Mouse (Mus musculus): ENCODE results near the gene Pold3. TPM values are rescaled to one million over a fixed set of nuclear protein-coding genes. Genes with fewer than 3 reads are reported as not detected.

Gene Pold3
- 51.3 and 69.9 TPM in 2 replicates for polyA plus RNA-seq (2016; fragmentation: Nextera tagmentation; extraction: Ambion mirVana)

GRCm38 (mm10) chr7:100121376-100121789 lies at the start of gene Pold3:
TSS of gene Pold3 (minus strand) at chr7:100121565.
- no peaks in the 10 kb centered on the region for H3K9me3 ChIP-seq
- H3K27ac ChIP-seq, result peak within 1 kb of the TSS; percentile 95
- H3K4me3 ChIP-seq, result peak within 1 kb of the TSS; percentile 94
- WGBS, result under 1% methylated on average over 33 of the region's 33 CpGs
- peak; percentile 99 for DNase-seq (ENCODE audit: low spot score)
- no peaks in the 10 kb centered on the region for H3K27me3 ChIP-seq (ENCODE audit: insufficient read depth, poor library complexity, severe bottlenecking)
- peaks cover 29% of the 10 kb centered on the region for H3K36me3 ChIP-seq
- H3K4me1 ChIP-seq, result 0 out of 2 replicates have a peak, but pooled peaks cover 2% of the 10 kb centered on the region

DNA sequence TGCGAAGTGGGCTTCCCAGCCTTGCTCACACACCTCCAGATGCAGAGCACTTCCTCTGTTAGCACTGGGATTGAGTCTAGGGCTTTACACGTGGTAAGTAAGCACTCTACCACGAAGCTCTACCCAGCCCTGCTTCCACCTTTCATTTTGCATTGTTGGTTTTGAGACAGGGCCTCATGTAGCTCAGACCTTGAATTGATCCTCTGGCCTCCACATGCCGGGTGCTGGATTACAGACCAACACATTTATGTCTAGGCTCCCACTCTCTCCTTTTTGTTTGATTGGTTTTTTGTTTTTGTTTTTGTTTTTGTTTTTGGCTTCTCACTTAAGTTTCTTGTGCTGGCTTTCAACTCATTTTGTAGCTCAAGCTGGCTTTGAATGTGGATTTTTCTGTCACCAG lies 49.4 kb upstream of the Pold3 start:
- H3K4me3 ChIP-seq, result no peak overlapping the region
- H3K4me1 ChIP-seq, result no peaks in the 10 kb centered on the region
- H3K27ac ChIP-seq, result no peak overlapping the region
- DNase-seq (ENCODE audit: low spot score), result no peak
- H3K36me3 ChIP-seq, result no peaks in the 10 kb centered on the region
- no peaks in the 10 kb centered on the region for H3K9me3 ChIP-seq
- WGBS, result 69% methylated on average over 4 of the region's 4 CpGs
- H3K27me3 ChIP-seq (ENCODE audit: insufficient read depth, poor library complexity, severe bottlenecking), result peaks cover 4% of the 10 kb centered on the region; the same call in 1 of the 2 replicates

DNA sequence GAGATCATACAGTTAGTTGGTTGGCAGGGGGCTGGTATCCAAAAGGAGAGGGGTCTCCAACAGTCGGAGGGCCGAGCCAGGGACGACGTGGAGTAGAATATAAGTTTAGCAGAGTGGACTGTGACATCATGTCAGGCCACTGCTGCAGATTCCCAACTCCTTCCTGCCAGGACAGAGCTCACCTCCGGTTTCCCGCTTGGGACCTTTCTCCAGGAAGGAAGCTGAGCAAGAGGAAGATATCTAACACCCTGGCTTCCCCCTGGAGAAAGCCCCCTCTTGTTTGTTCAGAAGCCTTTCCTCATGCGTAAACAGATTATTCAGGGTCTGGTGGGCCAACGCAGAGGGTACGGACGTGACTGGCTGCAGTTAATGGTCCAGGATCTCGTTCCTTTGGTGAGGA lies 47.3 kb upstream of the Pold3 start:
- DNase-seq (ENCODE audit: low spot score), result no peak
- H3K9me3 ChIP-seq, result no peaks in the 10 kb centered on the region
- no peak overlapping the region; the same call in 1 of the 2 replicates for H3K27ac ChIP-seq
- H3K27me3 ChIP-seq (ENCODE audit: insufficient read depth, poor library complexity, severe bottlenecking), result no peaks in the 10 kb centered on the region
- no peaks in the 10 kb centered on the region for H3K4me1 ChIP-seq
- H3K4me3 ChIP-seq, result no peak overlapping the region
- no peaks in the 10 kb centered on the region for H3K36me3 ChIP-seq
- WGBS, result 59% methylated on average over 11 of the region's 11 CpGs

GRCm38 (mm10) chr7:100163506-100163905 lies 42.1 kb upstream of the Pold3 start:
- Histone ChIP-seq H3K36me3 (no peaks in the 10 kb centered on the region), H3K27ac (no peak overlapping the region), H3K27me3 (ENCODE audit: insufficient read depth, poor library complexity, severe bottlenecking) (no peaks in the 10 kb centered on the region), H3K9me3 (no peaks in the 10 kb centered on the region), H3K4me3 (no peak overlapping the region), H3K4me1 (peaks cover 12% of the 10 kb centered on the region; the same call in 1 of the 2 replicates)
- DNase-seq (ENCODE audit: low spot score), result no peak
- WGBS, result 84% methylated on average over 4 of the region's 4 CpGs

- Histone ChIP-seq H3K27ac (peak overlapping the region; percentile 97), H3K9me3 (no peaks in the 10 kb centered on the region), H3K36me3 (no peaks in the 10 kb centered on the region), H3K4me3 (peak overlapping the region; percentile 86), H3K4me1 (peaks cover 12% of the 10 kb centered on the region; the same call in 1 of the 2 replicates), H3K27me3 (ENCODE audit: insufficient read depth, poor library complexity, severe bottlenecking) (no peaks in the 10 kb centered on the region)
- 72% methylated on average over 7 of the region's 7 CpGs for WGBS
- peak; percentile 66 for DNase-seq (ENCODE audit: low spot score)
Measured at GRCm38 (mm10) chr7:100160006-100160405, 38.6 kb upstream of the Pold3 start.

DNA sequence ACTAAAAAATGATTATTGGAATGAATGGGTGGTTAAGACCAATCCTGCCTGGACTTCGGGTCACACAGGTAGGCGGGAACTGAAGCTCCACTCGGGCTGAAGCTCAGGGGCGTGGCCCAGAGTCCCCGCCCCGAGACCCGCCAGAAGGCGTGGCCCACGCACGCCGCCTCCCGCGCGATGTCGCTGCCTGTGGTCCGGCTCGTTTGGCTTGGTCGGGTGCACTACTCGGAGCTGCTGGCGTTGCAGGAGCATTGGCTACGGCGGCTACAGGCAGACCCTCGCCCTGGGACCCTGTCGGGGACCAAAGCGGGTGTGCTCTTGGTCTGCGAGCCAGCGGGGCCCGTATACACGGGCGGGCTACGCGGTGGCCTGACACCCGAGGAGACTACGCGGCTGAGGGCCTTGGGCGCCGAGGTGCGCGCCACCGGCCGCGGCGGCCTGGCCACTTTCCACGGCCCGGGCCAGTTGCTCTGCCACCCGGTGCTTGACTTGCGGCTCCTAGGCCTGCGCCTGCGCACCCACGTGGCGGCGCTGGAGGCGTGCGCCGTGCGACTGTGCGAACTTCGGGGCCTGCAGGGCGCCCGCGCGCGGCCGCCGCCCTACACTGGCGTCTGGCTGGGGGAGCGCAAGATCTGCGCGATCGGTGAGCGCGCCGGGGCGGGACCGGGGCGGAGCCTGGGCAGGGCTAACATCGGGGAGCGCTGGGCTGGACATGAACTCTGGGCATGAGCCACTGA lies 37.9 kb upstream of the Pold3 start, which contains the start of gene Lipt2:
Gene Lipt2 (plus strand): TSS at position 173 of the 737 bp plus-strand sequence.
- under 1% methylated on average over 78 of the region's 78 CpGs for WGBS
- Histone ChIP-seq H3K9me3 (no peaks in the 10 kb centered on the region), H3K4me3 (peak within 1 kb of the TSS; percentile 86), H3K36me3 (no peaks in the 10 kb centered on the region), H3K27ac (peak within 1 kb of the TSS; percentile 97), H3K27me3 (ENCODE audit: insufficient read depth, poor library complexity, severe bottlenecking) (no peaks in the 10 kb centered on the region), H3K4me1 (peaks cover 12% of the 10 kb centered on the region; the same call in 1 of the 2 replicates)
- DNase-seq (ENCODE audit: low spot score), result peak; percentile 95

GRCm38 (mm10) chr7:100157669-100158068 lies 36.3 kb upstream of the Pold3 start:
- no peak overlapping the region for H3K4me3 ChIP-seq
- H3K36me3 ChIP-seq, result no peaks in the 10 kb centered on the region
- peaks cover 12% of the 10 kb centered on the region; the same call in 1 of the 2 replicates for H3K4me1 ChIP-seq
- no peaks in the 10 kb centered on the region for H3K27me3 ChIP-seq (ENCODE audit: insufficient read depth, poor library complexity, severe bottlenecking)
- H3K9me3 ChIP-seq, result no peaks in the 10 kb centered on the region
- 72% methylated on average over 4 of the region's 4 CpGs for WGBS
- H3K27ac ChIP-seq, result no peak overlapping the region
- no peak for DNase-seq (ENCODE audit: low spot score)

DNA sequence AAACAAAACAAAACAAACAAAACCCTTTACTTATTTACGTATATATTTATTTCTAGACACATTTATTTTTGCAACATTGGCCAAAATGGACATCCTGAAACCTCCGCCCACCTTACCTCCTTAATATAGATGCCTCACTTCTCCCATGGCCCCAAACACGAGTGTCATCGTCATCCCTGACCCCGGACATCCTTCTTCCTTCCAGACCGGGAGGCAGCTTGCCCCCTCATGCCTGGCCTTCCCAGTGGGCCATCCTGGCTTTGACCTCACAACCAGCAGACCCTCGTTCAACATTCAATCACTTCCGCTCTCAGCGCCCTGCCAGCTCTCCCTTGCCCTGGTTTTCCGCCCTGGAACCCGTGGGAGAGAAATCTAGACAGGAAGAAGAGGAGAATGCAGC lies 29.3 kb upstream of the Pold3 start:
- H3K36me3 ChIP-seq, result no peaks in the 10 kb centered on the region
- 81% methylated on average over 11 of the region's 11 CpGs for WGBS
- no peaks in the 10 kb centered on the region for H3K9me3 ChIP-seq
- no peak for DNase-seq (ENCODE audit: low spot score)
- H3K27me3 ChIP-seq (ENCODE audit: insufficient read depth, poor library complexity, severe bottlenecking), result no peaks in the 10 kb centered on the region
- no peak overlapping the region for H3K27ac ChIP-seq
- H3K4me3 ChIP-seq, result no peak overlapping the region
- H3K4me1 ChIP-seq, result no peaks in the 10 kb centered on the region

DNA sequence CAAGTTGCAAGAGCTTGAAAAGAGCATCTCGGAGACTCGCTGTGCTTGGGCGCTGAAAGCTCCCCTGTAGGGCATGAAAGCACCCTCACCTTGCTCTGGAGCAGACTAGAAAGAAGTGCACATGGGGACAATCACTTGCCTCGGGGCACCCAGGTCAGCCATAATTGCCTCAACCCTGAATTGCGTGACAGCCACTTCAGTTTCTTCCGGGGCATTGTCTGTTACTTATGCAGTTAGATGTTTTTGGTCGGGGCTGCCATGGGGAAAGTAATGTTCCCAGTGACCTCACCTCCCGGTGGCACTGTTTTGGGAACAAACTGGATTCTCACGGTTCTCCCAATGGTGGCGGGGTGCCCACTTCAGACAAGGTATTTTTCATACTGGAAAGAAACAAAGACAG lies 28.7 kb upstream of the Pold3 start:
- WGBS, result 67% methylated on average over 10 of the region's 10 CpGs
- no peak for DNase-seq (ENCODE audit: low spot score)

GRCm38 (mm10) chr7:100148586-100148985 lies 27.2 kb upstream of the Pold3 start:
- no peaks in the 10 kb centered on the region for H3K4me1 ChIP-seq
- 82% methylated on average over 4 of the region's 4 CpGs for WGBS
- H3K27me3 ChIP-seq (ENCODE audit: insufficient read depth, poor library complexity, severe bottlenecking), result no peaks in the 10 kb centered on the region
- no peaks in the 10 kb centered on the region for H3K36me3 ChIP-seq
- no peak overlapping the region for H3K4me3 ChIP-seq
- H3K9me3 ChIP-seq, result no peaks in the 10 kb centered on the region
- DNase-seq (ENCODE audit: low spot score), result no peak
- H3K27ac ChIP-seq, result no peak overlapping the region

More for the DNA sequence above, 28.7 kb upstream of the Pold3 start:
- no peaks in the 10 kb centered on the region for H3K27me3 ChIP-seq (ENCODE audit: insufficient read depth, poor library complexity, severe bottlenecking)
- H3K9me3 ChIP-seq, result no peaks in the 10 kb centered on the region
- no peaks in the 10 kb centered on the region for H3K4me1 ChIP-seq
- H3K36me3 ChIP-seq, result no peaks in the 10 kb centered on the region
- no peak overlapping the region for H3K4me3 ChIP-seq
- no peak overlapping the region for H3K27ac ChIP-seq

DNA sequence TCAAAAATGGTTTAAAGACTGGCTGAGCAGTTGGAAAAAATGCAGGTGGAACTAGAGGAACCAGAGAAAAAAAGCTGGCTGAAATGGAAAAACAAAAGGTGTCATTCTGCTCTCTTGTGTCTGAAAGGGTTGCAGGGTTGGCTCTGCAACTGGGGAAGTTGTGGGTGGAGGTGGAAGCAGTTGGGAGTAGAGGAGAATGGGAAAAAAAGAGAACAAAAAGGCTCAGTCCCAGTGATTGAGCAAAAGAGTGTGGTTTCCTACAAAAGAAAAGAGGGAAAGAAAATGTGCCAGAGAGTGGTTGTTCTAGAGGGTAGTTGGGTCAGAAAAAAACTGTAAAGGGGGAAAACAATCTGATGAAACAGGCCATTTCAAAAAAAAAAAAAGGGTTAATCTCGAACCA lies 19.2 kb upstream of the Pold3 start:
- H3K4me3 ChIP-seq, result no peak overlapping the region

DNA sequence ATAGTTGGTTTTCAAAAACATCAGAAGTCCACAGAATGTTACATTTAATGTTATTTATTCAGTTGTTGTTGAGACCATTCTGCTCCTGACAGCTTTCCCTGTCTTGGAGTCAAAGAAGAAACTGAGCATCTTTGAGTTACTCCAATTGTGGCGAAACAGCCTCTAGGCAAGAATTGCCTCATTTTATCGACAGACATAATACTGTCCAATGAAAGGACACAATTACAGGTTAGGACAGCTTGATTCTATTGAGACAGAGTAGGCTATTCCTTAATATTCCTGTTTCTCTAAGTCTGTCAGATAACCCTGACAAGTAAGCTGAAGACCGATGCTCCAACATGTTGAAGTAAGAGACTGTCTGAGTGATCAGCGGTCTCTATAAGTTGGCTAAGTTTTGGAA lies 16.7 kb upstream of the Pold3 start:
- H3K27me3 ChIP-seq (ENCODE audit: insufficient read depth, poor library complexity, severe bottlenecking), result no peaks in the 10 kb centered on the region
- H3K4me3 ChIP-seq, result no peak overlapping the region
- no peaks in the 10 kb centered on the region for H3K4me1 ChIP-seq
- no peak for DNase-seq (ENCODE audit: low spot score)
- no peak overlapping the region for H3K27ac ChIP-seq
- H3K9me3 ChIP-seq, result no peaks in the 10 kb centered on the region
- no peaks in the 10 kb centered on the region for H3K36me3 ChIP-seq
- WGBS, result 93% methylated on average over 4 of the region's 4 CpGs

More for the DNA sequence above, 19.2 kb upstream of the Pold3 start:
- no peaks in the 10 kb centered on the region for H3K27me3 ChIP-seq (ENCODE audit: insufficient read depth, poor library complexity, severe bottlenecking)
- H3K4me1 ChIP-seq, result no peaks in the 10 kb centered on the region
- H3K36me3 ChIP-seq, result no peaks in the 10 kb centered on the region
- H3K27ac ChIP-seq, result no peak overlapping the region
- H3K9me3 ChIP-seq, result no peaks in the 10 kb centered on the region
- DNase-seq (ENCODE audit: low spot score), result peak; percentile 30
- 60% methylated on average over 1 of the region's 1 CpGs for WGBS

- WGBS, result 59% methylated on average over 9 of the region's 9 CpGs
- Histone ChIP-seq H3K9me3 (no peaks in the 10 kb centered on the region), H3K27me3 (ENCODE audit: insufficient read depth, poor library complexity, severe bottlenecking) (no peaks in the 10 kb centered on the region), H3K4me1 (no peaks in the 10 kb centered on the region), H3K36me3 (no peaks in the 10 kb centered on the region), H3K27ac (no peak overlapping the region), H3K4me3 (no peak overlapping the region)
- peak; percentile 72 for DNase-seq (ENCODE audit: low spot score)
Measured at GRCm38 (mm10) chr7:100137038-100137437, 15.7 kb upstream of the Pold3 start.
